Mouse (Mus musculus): Measurements from ENCODE around the gene Negr1. TPM values are rescaled to one million over a fixed set of nuclear protein-coding genes. Genes with fewer than 3 reads are reported as not detected.
A peak's percentile ranks its signal among the peaks of the same experiment; 100 is the strongest.

Negr1 gene
- polyA plus RNA-seq, 1 experiment from 2014 or later = 5.9 TPM

DNA sequence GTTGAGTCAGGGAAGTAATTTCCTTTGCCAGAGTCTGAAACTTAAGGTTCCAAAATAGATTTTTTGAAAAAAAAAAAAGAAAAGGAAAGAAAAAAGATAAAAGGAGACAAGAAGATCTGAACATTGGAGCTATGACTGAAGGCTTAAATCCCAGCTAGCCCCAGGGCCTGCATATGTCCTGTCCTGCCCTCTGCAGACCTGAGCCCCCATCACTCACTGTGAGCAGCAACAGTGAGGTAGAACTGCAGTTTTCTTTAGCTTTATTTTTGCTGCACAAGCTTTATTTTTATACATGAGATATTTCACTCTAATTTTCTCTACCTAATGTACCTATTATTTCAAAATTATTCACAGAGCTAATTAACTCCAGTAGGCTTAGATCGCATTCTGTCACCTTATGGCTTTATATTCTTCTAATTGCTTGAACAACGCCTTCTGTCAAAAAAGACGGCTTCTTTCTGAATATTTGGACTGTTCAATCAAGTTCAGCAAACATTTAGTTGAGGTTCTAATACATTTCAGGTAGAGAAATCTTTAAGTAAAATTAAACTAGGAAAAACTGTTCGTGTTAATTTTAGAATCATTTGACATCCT is 192.3 kb downstream of the Negr1 start:
- Histone ChIP-seq H3K27ac (no peak overlapping the region), H3K4me2 (ENCODE audit: low read length) (no peak overlapping the region), H3K36me3 (ENCODE audit: insufficient read depth, low read length) (no peaks in the 10 kb centered on the region), H3K27me3 (ENCODE audit: insufficient read depth, low read length) (no peaks in the 10 kb centered on the region), H3K4me3 (replicated peaks; ENCODE audit: low read depth, low read length) (no peak overlapping the region), H3K9me3 (replicated peaks; ENCODE audit: low read length) (no peaks in the 10 kb centered on the region), H3K9ac (ENCODE audit: low read depth, low read length) (no peak overlapping the region), H3K4me1 (replicated peaks; ENCODE audit: insufficient read depth, low read length) (no peaks in the 10 kb centered on the region)
- DNase-seq (ENCODE audit: low spot score) (no peak), ATAC-seq (replicated peaks; ENCODE audit: low FRiP score, low read depth) (no peak)
- no peak for TF ChIP-seq CTCF (IDR thresholded peaks at IDR 0.05; ENCODE audit: low read depth)
- 83% methylated on average over 4 of the region's 4 CpGs for WGBS

DNA sequence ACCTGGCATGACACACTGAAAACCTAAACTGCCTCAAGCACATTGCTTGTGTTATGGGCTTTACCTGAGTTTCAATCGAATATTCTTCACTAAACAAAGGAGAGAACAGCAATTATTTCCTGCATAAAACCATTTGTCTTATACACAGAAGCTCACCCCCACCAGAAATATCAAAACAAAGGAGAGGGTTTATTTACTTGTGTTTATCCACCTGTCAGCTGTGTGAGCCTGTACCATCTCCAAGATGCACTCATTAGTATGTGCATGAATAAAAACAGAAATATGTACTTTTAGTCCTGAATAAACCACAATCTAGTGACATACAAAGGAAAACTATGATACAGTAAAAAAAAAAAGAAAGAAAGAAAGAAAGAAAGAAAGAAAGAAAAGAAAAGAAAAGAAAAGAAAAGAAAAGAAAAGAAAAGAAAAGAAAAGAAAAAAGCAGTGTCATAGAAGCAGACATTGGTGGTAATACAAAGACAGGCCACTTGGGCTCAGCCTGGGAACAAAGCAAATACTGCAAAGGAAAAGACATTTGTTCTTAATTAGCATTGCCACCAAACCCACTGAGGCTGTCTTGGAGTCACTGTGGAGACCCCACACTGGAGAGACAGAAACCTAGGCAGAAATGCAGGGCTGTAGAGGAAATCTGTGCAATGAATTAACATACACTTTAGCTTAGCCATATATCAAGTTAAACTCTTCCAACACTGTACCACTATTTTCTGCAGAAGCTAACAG is 193.4 kb downstream of the Negr1 start:
- no peak for ATAC-seq (replicated peaks; ENCODE audit: low FRiP score, low read depth)
- H3K4me1 ChIP-seq (replicated peaks; ENCODE audit: insufficient read depth, low read length) = no peaks in the 10 kb centered on the region
- 0 out of 2 replicates have a peak, but pooled peaks have one; percentile 9 for TF ChIP-seq CTCF (IDR thresholded peaks at IDR 0.05; ENCODE audit: low read depth)
- DNase-seq (ENCODE audit: low spot score) = no peak
- H3K4me3 ChIP-seq (replicated peaks; ENCODE audit: low read depth, low read length) = no peak overlapping the region
- no peaks in the 10 kb centered on the region for H3K9me3 ChIP-seq (replicated peaks; ENCODE audit: low read length)
- no peak overlapping the region for H3K4me2 ChIP-seq (ENCODE audit: low read length)
- H3K27ac ChIP-seq = no peak overlapping the region
- H3K27me3 ChIP-seq (ENCODE audit: insufficient read depth, low read length) = no peaks in the 10 kb centered on the region
- no peak overlapping the region for H3K9ac ChIP-seq (ENCODE audit: low read depth, low read length)
- WGBS = 77% methylated on average over 1 of the region's 1 CpGs
- H3K36me3 ChIP-seq (ENCODE audit: insufficient read depth, low read length) = no peaks in the 10 kb centered on the region

- Histone ChIP-seq H3K27me3 (ENCODE audit: insufficient read depth, low read length) (no peaks in the 10 kb centered on the region), H3K4me3 (replicated peaks; ENCODE audit: low read depth, low read length) (no peak overlapping the region), H3K4me2 (ENCODE audit: low read length) (no peak overlapping the region), H3K4me1 (replicated peaks; ENCODE audit: insufficient read depth, low read length) (no peaks in the 10 kb centered on the region), H3K9me3 (replicated peaks; ENCODE audit: low read length) (no peaks in the 10 kb centered on the region), H3K36me3 (ENCODE audit: insufficient read depth, low read length) (no peaks in the 10 kb centered on the region), H3K9ac (ENCODE audit: low read depth, low read length) (no peak overlapping the region), H3K27ac (no peak overlapping the region)
- ATAC-seq (replicated peaks; ENCODE audit: low FRiP score, low read depth) (no peak), DNase-seq (ENCODE audit: low spot score) (no peak)
- TF ChIP-seq CTCF (IDR thresholded peaks at IDR 0.05; ENCODE audit: low read depth) = no peak
- 46% methylated on average over 3 of the region's 3 CpGs for WGBS
Measured at GRCm38 (mm10) chr3:156765015-156765414, 203.4 kb downstream of the Negr1 start.

- no peak overlapping the region for H3K27ac ChIP-seq
- no peaks in the 10 kb centered on the region for H3K4me1 ChIP-seq (replicated peaks; ENCODE audit: insufficient read depth, low read length)
- H3K27me3 ChIP-seq (ENCODE audit: insufficient read depth, low read length) = no peaks in the 10 kb centered on the region
- no peak for DNase-seq (ENCODE audit: low spot score)
- no peaks in the 10 kb centered on the region for H3K36me3 ChIP-seq (ENCODE audit: insufficient read depth, low read length)
- 43% methylated on average over 2 of the region's 2 CpGs for WGBS
- no peak overlapping the region for H3K9ac ChIP-seq (ENCODE audit: low read depth, low read length)
- H3K4me3 ChIP-seq (replicated peaks; ENCODE audit: low read depth, low read length) = no peak overlapping the region
- no peaks in the 10 kb centered on the region for H3K9me3 ChIP-seq (replicated peaks; ENCODE audit: low read length)
- no peak for ATAC-seq (replicated peaks; ENCODE audit: low FRiP score, low read depth)
- H3K4me2 ChIP-seq (ENCODE audit: low read length) = no peak overlapping the region
- no peak for TF ChIP-seq CTCF (IDR thresholded peaks at IDR 0.05; ENCODE audit: low read depth)
Measured at GRCm38 (mm10) chr3:156766171-156766845, 204.7 kb downstream of the Negr1 start.

- no peak overlapping the region for H3K27ac ChIP-seq
- no peak for ATAC-seq (replicated peaks; ENCODE audit: low FRiP score, low read depth)
- no peak overlapping the region for H3K9ac ChIP-seq (ENCODE audit: low read depth, low read length)
- DNase-seq (ENCODE audit: low spot score) = no peak
- H3K36me3 ChIP-seq (ENCODE audit: insufficient read depth, low read length) = no peaks in the 10 kb centered on the region
- no peak for TF ChIP-seq CTCF (IDR thresholded peaks at IDR 0.05; ENCODE audit: low read depth)
- H3K27me3 ChIP-seq (ENCODE audit: insufficient read depth, low read length) = no peaks in the 10 kb centered on the region
- H3K4me1 ChIP-seq (replicated peaks; ENCODE audit: insufficient read depth, low read length) = no peaks in the 10 kb centered on the region
- H3K4me3 ChIP-seq (replicated peaks; ENCODE audit: low read depth, low read length) = no peak overlapping the region
- no peaks in the 10 kb centered on the region for H3K9me3 ChIP-seq (replicated peaks; ENCODE audit: low read length)
- 87% methylated on average over 2 of the region's 2 CpGs for WGBS
- H3K4me2 ChIP-seq (ENCODE audit: low read length) = no peak overlapping the region
Measured at GRCm38 (mm10) chr3:156771626-156772025, 210.0 kb downstream of the Negr1 start.

DNA sequence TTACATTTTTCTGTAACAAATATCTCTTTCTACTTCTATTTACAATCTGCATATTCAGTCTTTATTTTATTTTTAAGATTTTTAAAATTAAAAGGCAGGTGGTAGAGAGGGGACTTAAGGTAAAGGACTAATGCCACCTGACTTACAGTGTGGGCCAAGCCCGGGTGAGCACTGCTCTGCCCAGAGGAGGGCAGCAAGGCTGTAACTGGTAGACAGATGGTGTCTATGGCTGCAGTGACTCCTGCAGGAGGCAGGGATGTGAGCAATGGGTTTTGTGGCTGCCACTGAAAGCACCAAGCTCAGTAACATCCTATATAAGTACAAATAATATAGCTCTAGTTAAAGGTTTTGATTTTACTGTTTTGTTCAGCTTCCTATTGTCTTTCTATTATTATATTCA is 210.5 kb downstream of the Negr1 start:
- ATAC-seq (replicated peaks; ENCODE audit: low FRiP score, low read depth) (no peak), DNase-seq (ENCODE audit: low spot score) (no peak)
- Histone ChIP-seq H3K27ac (no peak overlapping the region), H3K27me3 (ENCODE audit: insufficient read depth, low read length) (no peaks in the 10 kb centered on the region), H3K4me3 (replicated peaks; ENCODE audit: low read depth, low read length) (no peak overlapping the region), H3K9ac (ENCODE audit: low read depth, low read length) (no peak overlapping the region), H3K36me3 (ENCODE audit: insufficient read depth, low read length) (no peaks in the 10 kb centered on the region), H3K4me1 (replicated peaks; ENCODE audit: insufficient read depth, low read length) (no peaks in the 10 kb centered on the region), H3K9me3 (replicated peaks; ENCODE audit: low read length) (no peaks in the 10 kb centered on the region), H3K4me2 (ENCODE audit: low read length) (no peak overlapping the region)
- WGBS = 48% methylated on average over 1 of the region's 1 CpGs
- TF ChIP-seq CTCF (IDR thresholded peaks at IDR 0.05; ENCODE audit: low read depth) = peak; percentile 50; the same call in 1 of the 2 replicates
